Mouse (Mus musculus): Measurements from ENCODE around the gene Arhgap22.

GRCm38 (mm10) chr14:33208331-33208730, 5.5 kb upstream of the Arhgap22 start:
- TF ChIP-seq ETS1 (conservative IDR thresholded peaks at IDR 0.05; ENCODE audit: low read depth, low read length) (no peak), CTCF (conservative IDR thresholded peaks at IDR 0.05 in 1 of 2, IDR thresholded peaks at IDR 0.05 in 1 of 2; ENCODE audit: low read depth in 2 of 2, low read length in 2 of 2) (no peak), USF1 (IDR thresholded peaks at IDR 0.05; ENCODE audit: low read depth, low read length) (no peak), TCF12 (IDR thresholded peaks at IDR 0.05; ENCODE audit: low read depth, low read length) (no peak), CHD1 (IDR thresholded peaks at IDR 0.05; ENCODE audit: low read depth, low read length) (no peak), POLR2A (IDR thresholded peaks at IDR 0.05; ENCODE audit: low read depth, low read length) (no peak), BHLHE40 (IDR thresholded peaks at IDR 0.05; ENCODE audit: low read depth, low read length) (no peak), HCFC1 (IDR thresholded peaks at IDR 0.05; ENCODE audit: low read depth, low read length) (no peak), KAT2A (IDR thresholded peaks at IDR 0.05; ENCODE audit: insufficient replicate concordance, low read length) (no peak), SMC3 (IDR thresholded peaks at IDR 0.05; ENCODE audit: low read depth, low read length) (no peak), RCOR1 (conservative IDR thresholded peaks at IDR 0.05; ENCODE audit: low read depth, low read length) (no peak), USF2 (conservative IDR thresholded peaks at IDR 0.05; ENCODE audit: low read depth, low read length) (no peak), ZKSCAN1 (IDR thresholded peaks at IDR 0.05; ENCODE audit: borderline replicate concordance, low read depth, low read length) (no peak), EP300 (IDR thresholded peaks at IDR 0.05; ENCODE audit: low read length) (no peak)

Data from CH12.LX (cell line).